28 mouse cellular contexts compared by ENCODE assay signal in the genomic region with DNA sequence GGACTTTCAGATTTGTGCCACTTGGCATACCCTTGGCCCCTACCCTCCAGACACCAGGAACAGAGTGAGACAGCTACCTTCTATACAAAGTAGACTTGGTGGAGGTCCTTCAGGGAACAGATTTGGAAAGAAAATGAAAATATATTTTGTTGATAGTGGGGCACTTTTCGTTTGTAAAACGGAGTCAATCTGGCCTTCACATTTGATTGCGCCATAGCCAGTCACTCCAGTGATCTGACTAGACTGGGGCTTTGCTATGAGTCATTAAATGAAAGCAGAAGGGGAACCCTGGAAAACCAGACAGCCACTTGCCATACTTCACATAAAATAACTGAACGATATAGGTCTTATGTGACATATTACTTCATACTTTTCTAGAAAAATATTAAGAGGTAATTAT.
A peak's percentile ranks its signal among the peaks of the same experiment; 100 is the strongest.
DNase-seq lines count a peak whose midpoint lies in the region; ATAC-seq and TF ChIP-seq lines count a peak whose summit lies in the region.
"Had no signal": no experiment of that assay in that cellular context is flagged by ENCODE, and none has a peak within 500 bp of the region (broad histone marks: within the 10 kb centered on the region; RNA-seq: fewer than 3 reads in every experiment).

No protein-coding gene starts in this region.

- H3K27ac ChIP-seq in lung, postnatal 0 days (ENCODE audit: low read length) = no peak overlapping the region
- H3K27ac ChIP-seq in forebrain, embryonic 11.5 days (ENCODE audit: low read depth, low read length) = no peak overlapping the region
- H3K27ac ChIP-seq: forebrain, embryonic 12.5 days; heart, embryonic 15.5 days; hindbrain, embryonic 14.5 days; limb, embryonic 15.5 days; liver, embryonic 15.5 days; lung, embryonic 15.5 days; midbrain, embryonic 13.5 days; neural tube, embryonic 13.5 days had no signal

- H3K4me2 ChIP-seq in lung, postnatal 0 days (replicated peaks; ENCODE audit: low read depth, low read length) = no peak overlapping the region
- no peak overlapping the region for H3K4me2 ChIP-seq in myocyte (ENCODE audit: low read depth)
- no peak overlapping the region for H3K4me2 ChIP-seq in forebrain, embryonic 11.5 days (ENCODE audit: low read depth, low read length, severe bottlenecking)
- H3K4me2 ChIP-seq: forebrain, embryonic 12.5 days; heart, embryonic 15.5 days; hindbrain, embryonic 14.5 days; limb, embryonic 15.5 days; liver, embryonic 15.5 days; lung, embryonic 15.5 days; midbrain, embryonic 13.5 days; neural tube, embryonic 13.5 days had no signal

- H3ac ChIP-seq in myocyte (ENCODE audit: control insufficient read depth, insufficient read length) = no peak overlapping the region

- no peaks in the 10 kb centered on the region for H3K9me3 ChIP-seq in lung, postnatal 0 days (ENCODE audit: low read length)
- H3K9me3 ChIP-seq in forebrain, embryonic 11.5 days (ENCODE audit: control insufficient read depth, low read length) = no peaks in the 10 kb centered on the region
- H3K9me3 ChIP-seq: forebrain, embryonic 12.5 days; G1E; heart, embryonic 15.5 days; limb, embryonic 15.5 days; liver, embryonic 15.5 days; lung, embryonic 15.5 days; midbrain, embryonic 13.5 days; neural tube, embryonic 13.5 days had no signal

- no peak for TF ChIP-seq EP300 in lung, postnatal 0 days (IDR thresholded peaks at IDR 0.05)

- H3K9ac ChIP-seq in lung, postnatal 0 days (replicated peaks; ENCODE audit: low read depth) = no peak overlapping the region
- H3K9ac ChIP-seq in forebrain, embryonic 11.5 days (ENCODE audit: low read length) = no peak overlapping the region
- H3K9ac ChIP-seq: forebrain, embryonic 12.5 days; heart, embryonic 15.5 days; hindbrain, embryonic 14.5 days; limb, embryonic 15.5 days; liver, embryonic 15.5 days; lung, embryonic 15.5 days; midbrain, embryonic 13.5 days; neural tube, embryonic 13.5 days had no signal

- no peaks in the 10 kb centered on the region for H3K4me1 ChIP-seq in lung, postnatal 0 days (ENCODE audit: insufficient read depth, low read depth, low read length)
- no peaks in the 10 kb centered on the region for H3K4me1 ChIP-seq in forebrain, embryonic 11.5 days (replicated peaks; ENCODE audit: control insufficient read depth, insufficient read depth, low read length)
- H3K4me1 ChIP-seq: forebrain, embryonic 12.5 days; heart, embryonic 15.5 days; limb, embryonic 15.5 days; liver, embryonic 15.5 days; lung, embryonic 15.5 days; megakaryocyte, embryonic 14.5 days had no signal

- no peak overlapping the region for H3K4me3 ChIP-seq in lung, postnatal 0 days (ENCODE audit: low read depth, low read length)
- H3K4me3 ChIP-seq in myocyte = no peak overlapping the region
- H3K4me3 ChIP-seq in forebrain, embryonic 11.5 days (ENCODE audit: low read depth, low read length) = no peak overlapping the region
- H3K4me3 ChIP-seq: forebrain, embryonic 12.5 days; heart, embryonic 15.5 days; limb, embryonic 15.5 days; liver, embryonic 15.5 days; lung, embryonic 15.5 days; megakaryocyte, embryonic 14.5 days; midbrain, embryonic 13.5 days; neural tube, embryonic 13.5 days had no signal

- no peak for TF ChIP-seq CTCF in lung, postnatal 0 days (IDR thresholded peaks at IDR 0.05)

- H3K36me3 ChIP-seq in lung, postnatal 0 days (ENCODE audit: insufficient read depth, low read length) = no peaks in the 10 kb centered on the region
- no peaks in the 10 kb centered on the region for H3K36me3 ChIP-seq in myocyte (ENCODE audit: control insufficient read depth, insufficient read depth)
- no peaks in the 10 kb centered on the region for H3K36me3 ChIP-seq in forebrain, embryonic 11.5 days (ENCODE audit: control insufficient read depth, insufficient read depth, low read length)
- H3K36me3 ChIP-seq: forebrain, embryonic 12.5 days; G1E; heart, embryonic 15.5 days; limb, embryonic 15.5 days; liver, embryonic 15.5 days; lung, embryonic 15.5 days; midbrain, embryonic 13.5 days; neural tube, embryonic 13.5 days had no signal

- no peak for TF ChIP-seq POLR2A in myocyte (IDR thresholded peaks at IDR 0.05; ENCODE audit: insufficient read length, low read depth)

- H3K27me3 ChIP-seq in lung, postnatal 0 days (replicated peaks; ENCODE audit: insufficient read depth, low read length) = no peaks in the 10 kb centered on the region
- H3K27me3 ChIP-seq in myocyte (ENCODE audit: control insufficient read depth, insufficient read depth, insufficient read length) = no peaks in the 10 kb centered on the region
- H3K27me3 ChIP-seq in forebrain, embryonic 11.5 days (ENCODE audit: control insufficient read depth, insufficient read depth, low read length) = no peaks in the 10 kb centered on the region
- H3K27me3 ChIP-seq: CH12.LX; forebrain, embryonic 12.5 days; heart, embryonic 15.5 days; limb, embryonic 15.5 days; liver, embryonic 15.5 days; lung, embryonic 15.5 days; megakaryocyte, embryonic 14.5 days; midbrain, embryonic 13.5 days; neural tube, embryonic 13.5 days had no signal

- H3K79me2 ChIP-seq in myocyte (ENCODE audit: control insufficient read depth, insufficient read depth) = no peaks in the 10 kb centered on the region

- peak; percentile 8 for DNase-seq in lung, postnatal 0 days (ENCODE audit: low spot score)
- no peak for DNase-seq in lung, postnatal 14 days
- DNase-seq in adrenal gland, postnatal 10 days = peak; percentile 41
- peak; percentile 51 for DNase-seq in fibroblast of lung, adult 2 months (ENCODE audit: low read depth)
- no peak for DNase-seq in cerebellum, adult 8-10 months
- DNase-seq in forebrain, embryonic 11.5 days (ENCODE audit: low spot score) = no peak
- DNase-seq in right cerebral cortex, postnatal 4 days = no peak
- DNase-seq: cerebellum, adult 9-11 months; gastrocnemius, postnatal 36 days; heart, postnatal 36 days; kidney, adult 18-20 months; kidney, postnatal 4 days; layer of hippocampus, adult 9-11 months; left cerebral cortex, postnatal 4 days; right cerebral cortex, adult 18-20 months had no signal

- no peak for ATAC-seq in lung, postnatal 0 days
- ATAC-seq in forebrain, embryonic 11.5 days (replicated peaks; ENCODE audit: low FRiP score) = no peak
- ATAC-seq: inflammation-experienced regulatory T-cells, adult 6 months; midbrain, embryonic 13.5 days had no signal

- 72% methylated on average over 4 of the region's 4 CpGs for WGBS in lung, postnatal 0 days
- 96% methylated on average over 4 of the region's 4 CpGs for WGBS in forebrain, embryonic 11.5 days

TF ChIP-seq in myocyte, 11 proteins besides CTCF, POLR2A, EP300 and RAD21:
- TF ChIP-seq USF1 (IDR thresholded peaks at IDR 0.05; ENCODE audit: low read depth) (no peak), CEBPB (IDR thresholded peaks at IDR 0.05; ENCODE audit: insufficient read depth, poor library complexity, severe bottlenecking) (peak; percentile 80)

Comparison
In these comparisons a context has a peak if more than half of its experiments do, and no peak if none do; other contexts are left out.
1. DNase-seq: peak in lung, postnatal 0 days (single experiment), adrenal gland, postnatal 10 days (single experiment) and fibroblast of lung, adult 2 months (single experiment); none in lung, postnatal 14 days (single experiment), cerebellum, adult 8-10 months (single experiment), forebrain, embryonic 11.5 days (single experiment) and right cerebral cortex, postnatal 4 days (single experiment).